Mouse (Mus musculus) thymus, adult 2 months (tissue): ENCODE measurements at regions not wholly inside any gene's neighbourhood (a gene's known extent, or its start where the extent isn't known, plus 50 kb on each side); places are given as distances from the start of the nearest gene placed in this dataset.

Source experiments
- CTCF ChIP-seq: fragments of 200-500 bp; IDR thresholded peaks from 2 replicates; pipeline ENCODE4 v1.5.1; 2012; ENCODE audit warnings: mild to moderate bottlenecking, control low read depth, low read length, moderate library complexity, borderline replicate concordance; ENCODE audit not compliant: control insufficient read depth, poor library complexity, insufficient read depth; ENCODE audit errors: extremely low read depth
- POLR2A ChIP-seq: fragments of 200-500 bp; IDR thresholded peaks from 2 replicates; pipeline ENCODE4 v1.6.1; 2012; ENCODE audit warnings: mild to moderate bottlenecking, low read length, control low read depth, moderate library complexity; ENCODE audit not compliant: control insufficient read depth, poor library complexity, insufficient read depth; ENCODE audit errors: extremely low read depth

- TF ChIP-seq POLR2A: no peak
- TF ChIP-seq CTCF: no peak
Observed at GRCm38 (mm10) chr6:140874831-140875230, 145.7 kb downstream of the Gm11077 start.
